Mouse (Mus musculus) olfactory bulb, adult 2 months (tissue): ENCODE measurements at regions not wholly inside any gene's neighbourhood (a gene's known extent, or its start where the extent isn't known, plus 50 kb on each side); places are given as distances from the start of the nearest gene placed in this dataset.

Experiments used
- CTCF ChIP-seq: fragments of 200-500 bp; IDR thresholded peaks from 2 replicates; pipeline ENCODE4 v1.5.1; 2012; ENCODE audit warnings: low read depth, mild to moderate bottlenecking, low read length, moderate library complexity; ENCODE audit not compliant: insufficient read depth
- POLR2A ChIP-seq: fragments of 200-500 bp; IDR thresholded peaks from 2 replicates; pipeline ENCODE4 v1.6.1; 2012; ENCODE audit warnings: mild to moderate bottlenecking, low read depth, low read length, moderate library complexity; ENCODE audit not compliant: insufficient read depth

DNA sequence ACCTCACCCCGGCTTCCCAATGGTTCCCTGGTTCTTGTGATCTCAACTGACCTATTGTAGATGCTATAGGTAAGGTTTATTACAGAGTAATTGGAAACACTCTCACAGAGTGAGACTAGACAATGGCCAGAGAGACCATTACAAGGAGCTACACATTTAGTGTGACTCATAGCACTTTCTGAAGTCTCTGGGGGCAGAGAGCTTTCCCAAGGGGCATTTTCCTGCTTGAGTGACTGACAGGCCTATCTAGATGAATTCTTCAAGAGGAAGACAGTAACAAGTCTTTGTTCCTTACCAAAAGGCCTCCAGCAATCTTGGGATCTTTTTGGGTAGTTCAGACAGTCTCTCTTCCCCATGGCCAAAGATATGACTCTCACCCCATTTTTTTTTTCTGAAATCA, 316.4 kb upstream of the Klf3 start:
- TF ChIP-seq POLR2A (no peak), CTCF (no peak)
